Mouse (Mus musculus): ENCODE data around the gene Rbm20. TPM values are rescaled to one million over a fixed set of nuclear protein-coding genes. Genes with fewer than 3 reads are reported as not detected.

The Rbm20 gene
- polyA plus RNA-seq, 1 experiment = 6.5 TPM

- peaks cover 2% of the 10 kb centered on the region for H3K4me1 ChIP-seq (ENCODE audit: control insufficient read depth, insufficient read depth, low read length)
- H3K36me3 ChIP-seq (ENCODE audit: control insufficient read depth, insufficient read depth, low read length, poor library complexity, severe bottlenecking) = no peaks in the 10 kb centered on the region
- TF ChIP-seq POLR2A (IDR thresholded peaks at IDR 0.05; ENCODE audit: insufficient read depth, low read length) = no peak
- TF ChIP-seq CTCF (IDR thresholded peaks at IDR 0.05; ENCODE audit: low read depth, low read length) = no peak
- TF ChIP-seq EP300 (IDR thresholded peaks at IDR 0.05; ENCODE audit: insufficient read depth, low read depth, low read length) = no peak
- H3K9me3 ChIP-seq (replicated peaks; ENCODE audit: control insufficient read depth, insufficient read depth, low read length, poor library complexity, severe bottlenecking) = no peaks in the 10 kb centered on the region
- no peak overlapping the region; the same call in 1 of the 2 replicates for H3K27ac ChIP-seq (ENCODE audit: insufficient read depth, low read length)
- H3K27me3 ChIP-seq (ENCODE audit: control insufficient read depth, insufficient read depth, low read length, poor library complexity, severe bottlenecking) = no peaks in the 10 kb centered on the region
- H3K9ac ChIP-seq (ENCODE audit: low read depth, poor library complexity, severe bottlenecking) = peak overlapping the region; percentile 42; the same call in 1 of the 2 replicates
- peak overlapping the region; percentile 48 for H3K4me3 ChIP-seq (ENCODE audit: low read depth, low read length)
Observed at GRCm38 (mm10) chr19:53727886-53728669, 51.0 kb downstream of the Rbm20 start.

GRCm38 (mm10) chr19:53729919-53730318 lies 52.8 kb downstream of the Rbm20 start:
- TF ChIP-seq CTCF (IDR thresholded peaks at IDR 0.05; ENCODE audit: low read depth, low read length) (no peak), POLR2A (IDR thresholded peaks at IDR 0.05; ENCODE audit: insufficient read depth, low read length) (no peak), EP300 (IDR thresholded peaks at IDR 0.05; ENCODE audit: insufficient read depth, low read depth, low read length) (no peak)
- Histone ChIP-seq H3K36me3 (ENCODE audit: control insufficient read depth, insufficient read depth, low read length, poor library complexity, severe bottlenecking) (no peaks in the 10 kb centered on the region), H3K4me3 (ENCODE audit: low read depth, low read length) (no peak overlapping the region), H3K9ac (ENCODE audit: low read depth, poor library complexity, severe bottlenecking) (no peak overlapping the region), H3K27ac (ENCODE audit: insufficient read depth, low read length) (no peak overlapping the region), H3K27me3 (ENCODE audit: control insufficient read depth, insufficient read depth, low read length, poor library complexity, severe bottlenecking) (no peaks in the 10 kb centered on the region), H3K4me1 (ENCODE audit: control insufficient read depth, insufficient read depth, low read length) (peaks cover 2% of the 10 kb centered on the region), H3K9me3 (replicated peaks; ENCODE audit: control insufficient read depth, insufficient read depth, low read length, poor library complexity, severe bottlenecking) (no peaks in the 10 kb centered on the region)

- Histone ChIP-seq H3K4me1 (ENCODE audit: control insufficient read depth, insufficient read depth, low read length) (peaks cover 2% of the 10 kb centered on the region), H3K4me3 (ENCODE audit: low read depth, low read length) (no peak overlapping the region), H3K9me3 (replicated peaks; ENCODE audit: control insufficient read depth, insufficient read depth, low read length, poor library complexity, severe bottlenecking) (no peaks in the 10 kb centered on the region), H3K9ac (ENCODE audit: low read depth, poor library complexity, severe bottlenecking) (0 out of 2 replicates have a peak overlapping the region, but pooled peaks have one; percentile 23), H3K36me3 (ENCODE audit: control insufficient read depth, insufficient read depth, low read length, poor library complexity, severe bottlenecking) (no peaks in the 10 kb centered on the region), H3K27me3 (ENCODE audit: control insufficient read depth, insufficient read depth, low read length, poor library complexity, severe bottlenecking) (no peaks in the 10 kb centered on the region), H3K27ac (ENCODE audit: insufficient read depth, low read length) (peak overlapping the region; percentile 40; the same call in 1 of the 2 replicates)
- TF ChIP-seq EP300 (IDR thresholded peaks at IDR 0.05; ENCODE audit: insufficient read depth, low read depth, low read length) (no peak), POLR2A (IDR thresholded peaks at IDR 0.05; ENCODE audit: insufficient read depth, low read length) (no peak), CTCF (IDR thresholded peaks at IDR 0.05; ENCODE audit: low read depth, low read length) (no peak)
Observed at GRCm38 (mm10) chr19:53731761-53732201, 54.7 kb downstream of the Rbm20 start.

GRCm38 (mm10) chr19:53734845-53735244 lies 57.7 kb downstream of the Rbm20 start:
- peak; percentile 64 for TF ChIP-seq CTCF (IDR thresholded peaks at IDR 0.05; ENCODE audit: low read depth, low read length)
- TF ChIP-seq POLR2A (IDR thresholded peaks at IDR 0.05; ENCODE audit: insufficient read depth, low read length) = no peak
- no peak for TF ChIP-seq EP300 (IDR thresholded peaks at IDR 0.05; ENCODE audit: insufficient read depth, low read depth, low read length)
- Histone ChIP-seq H3K27me3 (ENCODE audit: control insufficient read depth, insufficient read depth, low read length, poor library complexity, severe bottlenecking) (no peaks in the 10 kb centered on the region), H3K9me3 (replicated peaks; ENCODE audit: control insufficient read depth, insufficient read depth, low read length, poor library complexity, severe bottlenecking) (no peaks in the 10 kb centered on the region), H3K27ac (ENCODE audit: insufficient read depth, low read length) (no peak overlapping the region), H3K4me1 (ENCODE audit: control insufficient read depth, insufficient read depth, low read length) (no peaks in the 10 kb centered on the region), H3K9ac (ENCODE audit: low read depth, poor library complexity, severe bottlenecking) (no peak overlapping the region), H3K4me3 (ENCODE audit: low read depth, low read length) (no peak overlapping the region), H3K36me3 (ENCODE audit: control insufficient read depth, insufficient read depth, low read length, poor library complexity, severe bottlenecking) (no peaks in the 10 kb centered on the region)

DNA sequence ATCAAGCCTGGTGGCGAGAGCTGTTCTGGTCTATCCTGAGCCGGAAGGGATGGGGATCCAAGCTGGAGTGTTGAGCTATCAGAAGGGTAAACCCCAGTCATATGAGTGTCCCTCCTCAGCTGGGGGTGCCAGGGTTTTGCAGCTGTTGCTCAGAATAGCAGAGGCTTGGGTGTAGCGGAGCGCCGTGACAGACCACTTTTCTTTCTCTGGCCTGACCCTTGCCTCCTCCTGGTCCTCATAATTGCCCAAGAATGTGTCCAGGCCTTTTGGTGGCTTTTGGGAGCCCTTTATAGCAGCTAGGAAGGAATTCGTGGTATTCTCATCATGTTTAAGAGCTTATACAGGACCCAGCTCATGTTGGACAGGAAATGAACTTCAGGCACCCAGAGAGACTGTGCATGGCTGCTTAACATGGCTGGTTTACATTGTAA lies 61.6 kb downstream of the Rbm20 start:
- no peaks in the 10 kb centered on the region for H3K9me3 ChIP-seq (replicated peaks; ENCODE audit: control insufficient read depth, insufficient read depth, low read length, poor library complexity, severe bottlenecking)
- H3K9ac ChIP-seq (ENCODE audit: low read depth, poor library complexity, severe bottlenecking) = no peak overlapping the region
- peaks cover 2% of the 10 kb centered on the region for H3K4me1 ChIP-seq (ENCODE audit: control insufficient read depth, insufficient read depth, low read length)
- H3K4me3 ChIP-seq (ENCODE audit: low read depth, low read length) = no peak overlapping the region
- H3K36me3 ChIP-seq (ENCODE audit: control insufficient read depth, insufficient read depth, low read length, poor library complexity, severe bottlenecking) = no peaks in the 10 kb centered on the region
- no peaks in the 10 kb centered on the region for H3K27me3 ChIP-seq (ENCODE audit: control insufficient read depth, insufficient read depth, low read length, poor library complexity, severe bottlenecking)
- H3K27ac ChIP-seq (ENCODE audit: insufficient read depth, low read length) = no peak overlapping the region
- TF ChIP-seq CTCF (IDR thresholded peaks at IDR 0.05; ENCODE audit: low read depth, low read length) (no peak), POLR2A (IDR thresholded peaks at IDR 0.05; ENCODE audit: insufficient read depth, low read length) (no peak), EP300 (IDR thresholded peaks at IDR 0.05; ENCODE audit: insufficient read depth, low read depth, low read length) (no peak)
